Mouse (Mus musculus) forebrain, embryonic 15.5 days (tissue): ENCODE data around the gene Iqca. TPM values are rescaled to one million over a fixed set of nuclear protein-coding genes. Genes with fewer than 3 reads are reported as not detected.

ENCODE experiments used
- ATAC-seq: fragments of 200-750 bp; cut with Nextera tagmentation; replicated peaks from 2 replicates; pipeline ENCODE4 v1.8.0; 2017; ENCODE audit warnings: mild to moderate bottlenecking, moderate TSS enrichment, moderate library complexity
- H3K27ac ChIP-seq: fragments of 300-500 bp; sonication (generic); replicated peaks from 2 replicates; pipeline ENCODE4 v1.5.1; 2015; ENCODE audit warnings: mild to moderate bottlenecking, inconsistent platforms
- H3K27me3 ChIP-seq: fragments of 300-500 bp; sonication (generic); 2 replicates; pipeline ENCODE4 v1.6.1; 2015; ENCODE audit warnings: inconsistent platforms
- H3K36me3 ChIP-seq: fragments of 300-500 bp; sonication (generic); 2 replicates; pipeline ENCODE4 v1.6.1; 2015; ENCODE audit warnings: mild to moderate bottlenecking, inconsistent platforms
- H3K4me1 ChIP-seq: fragments of 300-500 bp; sonication (generic); 2 replicates; pipeline ENCODE4 v1.6.1; 2015; ENCODE audit warnings: inconsistent platforms
- H3K4me2 ChIP-seq: fragments of 300-500 bp; sonication (generic); replicated peaks from 2 replicates; pipeline ENCODE4 v1.6.1; 2015; ENCODE audit warnings: mild to moderate bottlenecking, inconsistent platforms
- H3K4me3 ChIP-seq: fragments of 300-500 bp; sonication (generic); 2 replicates; pipeline ENCODE4 v1.5.1; 2015; ENCODE audit warnings: mild to moderate bottlenecking, inconsistent platforms
- H3K9ac ChIP-seq: fragments of 300-500 bp; sonication (generic); replicated peaks from 2 replicates; pipeline ENCODE4 v1.6.1; 2015; ENCODE audit warnings: mild to moderate bottlenecking, inconsistent platforms
- H3K9me3 ChIP-seq: fragments of 300-500 bp; sonication (generic); 2 replicates; pipeline ENCODE4 v1.6.1; 2016; ENCODE audit warnings: inconsistent platforms
- WGBS: fragments of 180-500 bp; shearing (Covaris S2); methylation state at CpG from one replicate; pipeline ENCODE4 v1.1.7; 2015; ENCODE audit warnings: mixed read lengths; 5-methylcytosine and 5-hydroxymethylcytosine counted together
- polyA plus RNA-seq: library from polyadenylated mRNA; unstranded; fragments of >200 nt; fragmentation: Nextera tagmentation; extraction: Ambion mirVana; gene quantifications from 2 replicates; pipeline ENCODE4 v1.2.1, GENCODE M21; 2015

Iqca gene
- polyA plus RNA-seq, 1 experiment from 2014 or later = 1.3 TPM

- Histone ChIP-seq H3K9ac (no peak overlapping the region), H3K4me1 (peaks cover 20% of the 10 kb centered on the region), H3K4me2 (no peak overlapping the region), H3K27me3 (no peaks in the 10 kb centered on the region), H3K36me3 (no peaks in the 10 kb centered on the region), H3K9me3 (no peaks in the 10 kb centered on the region), H3K27ac (no peak overlapping the region), H3K4me3 (no peak overlapping the region)
- WGBS = 68% methylated on average over 5 of the region's 5 CpGs
- no peak for ATAC-seq
These were observed 24.8 kb upstream of the Iqca start for GRCm38 (mm10) chr1:90177978-90178377.

- no peaks in the 10 kb centered on the region for H3K36me3 ChIP-seq
- no peak for ATAC-seq
- peaks cover 20% of the 10 kb centered on the region for H3K4me1 ChIP-seq
- H3K9me3 ChIP-seq = no peaks in the 10 kb centered on the region
- no peak overlapping the region for H3K4me2 ChIP-seq
- H3K27ac ChIP-seq = no peak overlapping the region
- no peaks in the 10 kb centered on the region for H3K27me3 ChIP-seq
- H3K9ac ChIP-seq = no peak overlapping the region
- H3K4me3 ChIP-seq = no peak overlapping the region
These were observed 24.4 kb upstream of the Iqca start for GRCm38 (mm10) chr1:90177565-90177964.

GRCm38 (mm10) chr1:90176223-90176622, 23.0 kb upstream of the Iqca start:
- no peak overlapping the region for H3K27ac ChIP-seq
- H3K27me3 ChIP-seq = no peaks in the 10 kb centered on the region
- 0 out of 2 replicates have a peak, but pooled peaks have one; percentile 53 for ATAC-seq
- no peaks in the 10 kb centered on the region for H3K9me3 ChIP-seq
- H3K4me2 ChIP-seq = no peak overlapping the region
- no peaks in the 10 kb centered on the region for H3K36me3 ChIP-seq
- H3K9ac ChIP-seq = no peak overlapping the region
- 44% methylated on average over 7 of the region's 7 CpGs for WGBS
- H3K4me3 ChIP-seq = no peak overlapping the region
- peaks cover 20% of the 10 kb centered on the region for H3K4me1 ChIP-seq

- WGBS = 32% methylated on average over 8 of the region's 8 CpGs
- peak; percentile 64 for ATAC-seq
- Histone ChIP-seq H3K4me1 (peaks cover 20% of the 10 kb centered on the region), H3K4me3 (no peak overlapping the region), H3K36me3 (no peaks in the 10 kb centered on the region), H3K27ac (peak overlapping the region; percentile 59), H3K4me2 (no peak overlapping the region), H3K9me3 (no peaks in the 10 kb centered on the region), H3K9ac (no peak overlapping the region), H3K27me3 (no peaks in the 10 kb centered on the region)
These were observed 21.1 kb upstream of the Iqca start for GRCm38 (mm10) chr1:90174338-90174737.

GRCm38 (mm10) chr1:90164319-90164718, 11.1 kb upstream of the Iqca start:
- peak; percentile 51; the same call in 1 of the 2 replicates for ATAC-seq
- Histone ChIP-seq H3K4me1 (peaks cover 11% of the 10 kb centered on the region; the same call in 1 of the 2 replicates), H3K36me3 (no peaks in the 10 kb centered on the region), H3K27me3 (no peaks in the 10 kb centered on the region), H3K9ac (no peak overlapping the region), H3K4me3 (no peak overlapping the region), H3K27ac (no peak overlapping the region), H3K9me3 (no peaks in the 10 kb centered on the region), H3K4me2 (no peak overlapping the region)
- 35% methylated on average over 3 of the region's 3 CpGs for WGBS

GRCm38 (mm10) chr1:90163161-90163560, 10.0 kb upstream of the Iqca start:
- Histone ChIP-seq H3K27me3 (no peaks in the 10 kb centered on the region), H3K4me3 (no peak overlapping the region), H3K4me1 (peaks cover 11% of the 10 kb centered on the region; the same call in 1 of the 2 replicates), H3K27ac (no peak overlapping the region), H3K9ac (no peak overlapping the region), H3K36me3 (no peaks in the 10 kb centered on the region), H3K9me3 (no peaks in the 10 kb centered on the region), H3K4me2 (no peak overlapping the region)
- ATAC-seq = no peak
- WGBS = 87% methylated on average over 7 of the region's 7 CpGs

GRCm38 (mm10) chr1:90162379-90162857, 9.2 kb upstream of the Iqca start:
- Histone ChIP-seq H3K9ac (no peak overlapping the region), H3K36me3 (no peaks in the 10 kb centered on the region), H3K27ac (no peak overlapping the region), H3K4me1 (peaks cover 11% of the 10 kb centered on the region; the same call in 1 of the 2 replicates), H3K4me2 (no peak overlapping the region), H3K4me3 (no peak overlapping the region), H3K9me3 (no peaks in the 10 kb centered on the region), H3K27me3 (no peaks in the 10 kb centered on the region)
- 42% methylated on average over 13 of the region's 13 CpGs for WGBS
- no peak for ATAC-seq

- H3K27me3 ChIP-seq = no peaks in the 10 kb centered on the region
- H3K27ac ChIP-seq = no peak overlapping the region
- H3K4me3 ChIP-seq = no peak overlapping the region
- no peak overlapping the region for H3K9ac ChIP-seq
- 73% methylated on average over 6 of the region's 6 CpGs for WGBS
- H3K4me1 ChIP-seq = peaks cover 11% of the 10 kb centered on the region; the same call in 1 of the 2 replicates
- no peaks in the 10 kb centered on the region for H3K36me3 ChIP-seq
- ATAC-seq = no peak
- H3K4me2 ChIP-seq = no peak overlapping the region
- no peaks in the 10 kb centered on the region for H3K9me3 ChIP-seq
These were observed 8.4 kb upstream of the Iqca start for GRCm38 (mm10) chr1:90161623-90162022.

- H3K4me3 ChIP-seq = no peak overlapping the region
- H3K36me3 ChIP-seq = no peaks in the 10 kb centered on the region
- no peak overlapping the region for H3K9ac ChIP-seq
- 42% methylated on average over 13 of the region's 13 CpGs for WGBS
- ATAC-seq = no peak
- no peaks in the 10 kb centered on the region for H3K27me3 ChIP-seq
- no peak overlapping the region for H3K27ac ChIP-seq
- peaks cover 11% of the 10 kb centered on the region; the same call in 1 of the 2 replicates for H3K4me1 ChIP-seq
- H3K9me3 ChIP-seq = no peaks in the 10 kb centered on the region
- no peak overlapping the region for H3K4me2 ChIP-seq
These were observed 6.7 kb upstream of the Iqca start for GRCm38 (mm10) chr1:90159927-90160326.

GRCm38 (mm10) chr1:90156589-90156988, 3.4 kb upstream of the Iqca start:
- ATAC-seq = no peak
- no peaks in the 10 kb centered on the region for H3K27me3 ChIP-seq
- H3K27ac ChIP-seq = no peak overlapping the region
- no peaks in the 10 kb centered on the region for H3K36me3 ChIP-seq
- H3K4me2 ChIP-seq = no peak overlapping the region
- peaks cover 19% of the 10 kb centered on the region for H3K4me1 ChIP-seq
- WGBS = 80% methylated on average over 7 of the region's 7 CpGs
- H3K4me3 ChIP-seq = no peak overlapping the region
- H3K9me3 ChIP-seq = no peaks in the 10 kb centered on the region
- no peak overlapping the region for H3K9ac ChIP-seq

GRCm38 (mm10) chr1:90153787-90154186, 586 bp upstream of the Iqca start:
- peak; percentile 55; the same call in 1 of the 2 replicates for ATAC-seq
- H3K9me3 ChIP-seq = no peaks in the 10 kb centered on the region
- peaks cover 19% of the 10 kb centered on the region for H3K4me1 ChIP-seq
- no peak overlapping the region for H3K27ac ChIP-seq
- peak overlapping the region; percentile 50 for H3K4me2 ChIP-seq
- WGBS = 9% methylated on average over 6 of the region's 6 CpGs
- no peaks in the 10 kb centered on the region for H3K36me3 ChIP-seq
- H3K27me3 ChIP-seq = no peaks in the 10 kb centered on the region
- no peak overlapping the region; the same call in 1 of the 2 replicates for H3K9ac ChIP-seq
- peak overlapping the region; percentile 29 for H3K4me3 ChIP-seq

- ATAC-seq = no peak
- no peaks in the 10 kb centered on the region for H3K36me3 ChIP-seq
These were observed 13.5 kb downstream of the Iqca start for GRCm38 (mm10) chr1:90139729-90140128.

GRCm38 (mm10) chr1:90132402-90132801, 20.8 kb downstream of the Iqca start:
- Histone ChIP-seq H3K27me3 (no peaks in the 10 kb centered on the region), H3K4me2 (no peak overlapping the region), H3K4me1 (no peaks in the 10 kb centered on the region), H3K4me3 (no peak overlapping the region), H3K36me3 (no peaks in the 10 kb centered on the region), H3K9me3 (no peaks in the 10 kb centered on the region), H3K9ac (no peak overlapping the region), H3K27ac (no peak overlapping the region)
- no peak for ATAC-seq
- WGBS = 40% methylated on average over 11 of the region's 11 CpGs

More at GRCm38 (mm10) chr1:90139729-90140128, 13.5 kb downstream of the Iqca start:
- no peaks in the 10 kb centered on the region for H3K27me3 ChIP-seq
- H3K9me3 ChIP-seq = no peaks in the 10 kb centered on the region
- H3K27ac ChIP-seq = no peak overlapping the region
- H3K4me3 ChIP-seq = no peak overlapping the region
- H3K4me1 ChIP-seq = no peaks in the 10 kb centered on the region
- no peak overlapping the region for H3K9ac ChIP-seq
- 71% methylated on average over 8 of the region's 8 CpGs for WGBS
- H3K4me2 ChIP-seq = no peak overlapping the region
